Mouse (Mus musculus) thymus, adult 2 months (tissue): ENCODE measurements around the gene Wipf2.

Source experiments
- CTCF ChIP-seq: fragments of 200-500 bp; IDR thresholded peaks from 2 replicates; pipeline ENCODE4 v1.5.1; 2012; ENCODE audit warnings: mild to moderate bottlenecking, control low read depth, low read length, moderate library complexity, borderline replicate concordance; ENCODE audit not compliant: control insufficient read depth, poor library complexity, insufficient read depth; ENCODE audit errors: extremely low read depth
- POLR2A ChIP-seq: fragments of 200-500 bp; IDR thresholded peaks from 2 replicates; pipeline ENCODE4 v1.6.1; 2012; ENCODE audit warnings: mild to moderate bottlenecking, low read length, control low read depth, moderate library complexity; ENCODE audit not compliant: control insufficient read depth, poor library complexity, insufficient read depth; ENCODE audit errors: extremely low read depth

GRCm38 (mm10) chr11:98863028-98863750, at the start of gene Wipf2:
- TF ChIP-seq POLR2A (no peak), CTCF (peak; percentile 87)
